Mouse (Mus musculus) neural tube, embryonic 14.5 days (tissue): Measurements from ENCODE around the gene Tnpo1. TPM values are rescaled to one million over a fixed set of nuclear protein-coding genes. Genes with fewer than 3 reads are reported as not detected.

Experiments used
- ATAC-seq: fragments of 200-750 bp; cut with Nextera tagmentation; 2 replicates; pipeline ENCODE4 v1.8.0; 2017; ENCODE audit warnings: low read depth, mild to moderate bottlenecking, moderate TSS enrichment, moderate library complexity
- H3K27ac ChIP-seq: fragments of 300-500 bp; sonication (generic); 2 replicates; pipeline ENCODE4 v1.5.1; 2014; ENCODE audit warnings: low read depth, mild to moderate bottlenecking, control low read depth, low read length, moderate library complexity, mixed read lengths
- H3K27me3 ChIP-seq: fragments of 300-500 bp; sonication (generic); 2 replicates; pipeline ENCODE4 v1.6.1; 2014; ENCODE audit warnings: low read length; ENCODE audit not compliant: control insufficient read depth, insufficient read depth
- H3K36me3 ChIP-seq: fragments of 300-500 bp; sonication (generic); 2 replicates; pipeline ENCODE4 v1.6.1; 2014; ENCODE audit warnings: low read length, mixed read lengths; ENCODE audit not compliant: control insufficient read depth, insufficient read depth
- H3K4me1 ChIP-seq: fragments of 300-500 bp; sonication (generic); 2 replicates; pipeline ENCODE4 v1.6.1; 2014; ENCODE audit warnings: low read length; ENCODE audit not compliant: control insufficient read depth, insufficient read depth
- H3K4me2 ChIP-seq: fragments of 300-500 bp; sonication (generic); 2 replicates; pipeline ENCODE4 v1.6.1; 2014; ENCODE audit warnings: mild to moderate bottlenecking, low read depth, low read length, control low read depth
- H3K4me3 ChIP-seq: fragments of 300-500 bp; sonication (generic); 2 replicates; pipeline ENCODE4 v1.5.1; 2014; ENCODE audit warnings: low read depth, low read length, control low read depth, mixed read lengths
- H3K9ac ChIP-seq: fragments of 300-500 bp; sonication (generic); replicated peaks from 2 replicates; pipeline ENCODE4 v1.6.1; 2014; ENCODE audit warnings: low read depth, mild to moderate bottlenecking, control low read depth, low read length, mixed read lengths
- H3K9me3 ChIP-seq: fragments of 300-500 bp; sonication (generic); 2 replicates; pipeline ENCODE4 v1.6.1; 2016; ENCODE audit warnings: low read length; ENCODE audit not compliant: control insufficient read depth
- WGBS: fragments of 180-500 bp; shearing (Covaris S2); extraction: QIAGEN DNeasy Blood & Tissue Kit; methylation state at CpG from one replicate; pipeline ENCODE4 v1.1.7; 2014; 5-methylcytosine and 5-hydroxymethylcytosine counted together
- polyA plus RNA-seq: library from polyadenylated mRNA; unstranded; fragments of >200 nt; fragmentation: Nextera tagmentation; extraction: Ambion mirVana; gene quantifications from 2 replicates; pipeline ENCODE4 v1.2.1, GENCODE M21; 2014

The Tnpo1 gene
- polyA plus RNA-seq, 1 experiment from 2014 or later: 63.9 TPM

GRCm38 (mm10) chr13:98889211-98889610, 37.0 kb downstream of the Tnpo1 start:
- WGBS: 31% methylated on average over 11 of the region's 12 CpGs
- peaks cover 10% of the 10 kb centered on the region; the same call in 1 of the 2 replicates for H3K36me3 ChIP-seq
- H3K4me1 ChIP-seq: peaks cover 33% of the 10 kb centered on the region
- H3K27ac ChIP-seq: no peak overlapping the region
- ATAC-seq: no peak
- no peaks in the 10 kb centered on the region for H3K27me3 ChIP-seq
- no peak overlapping the region for H3K4me2 ChIP-seq
- no peaks in the 10 kb centered on the region for H3K9me3 ChIP-seq
- no peak overlapping the region for H3K9ac ChIP-seq
- H3K4me3 ChIP-seq: no peak overlapping the region

- 84% methylated on average over 5 of the region's 5 CpGs for WGBS
- H3K9me3 ChIP-seq: no peaks in the 10 kb centered on the region
- ATAC-seq: no peak
- no peak overlapping the region for H3K9ac ChIP-seq
- peaks cover under 1% of the 10 kb centered on the region; the same call in 1 of the 2 replicates for H3K4me1 ChIP-seq
- H3K4me3 ChIP-seq: no peak overlapping the region
- no peak overlapping the region for H3K4me2 ChIP-seq
- peaks cover 33% of the 10 kb centered on the region for H3K36me3 ChIP-seq
- H3K27me3 ChIP-seq: no peaks in the 10 kb centered on the region
- H3K27ac ChIP-seq: no peak overlapping the region
Measured at GRCm38 (mm10) chr13:98883774-98884173, 42.4 kb downstream of the Tnpo1 start.

- Histone ChIP-seq H3K36me3 (peaks cover 42% of the 10 kb centered on the region), H3K27ac (no peak overlapping the region)
Measured at GRCm38 (mm10) chr13:98881991-98882390, 44.2 kb downstream of the Tnpo1 start.

GRCm38 (mm10) chr13:98880336-98880735, 45.8 kb downstream of the Tnpo1 start:
- H3K36me3 ChIP-seq: peaks cover 34% of the 10 kb centered on the region; the same call in 1 of the 2 replicates
- no peak for ATAC-seq
- 68% methylated on average over 2 of the region's 2 CpGs for WGBS
- H3K4me1 ChIP-seq: no peaks in the 10 kb centered on the region
- H3K27ac ChIP-seq: no peak overlapping the region
- H3K9ac ChIP-seq: no peak overlapping the region
- no peak overlapping the region for H3K4me3 ChIP-seq
- H3K27me3 ChIP-seq: no peaks in the 10 kb centered on the region
- H3K9me3 ChIP-seq: no peaks in the 10 kb centered on the region
- H3K4me2 ChIP-seq: no peak overlapping the region

More at GRCm38 (mm10) chr13:98881991-98882390, 44.2 kb downstream of the Tnpo1 start:
- Histone ChIP-seq H3K4me3 (no peak overlapping the region), H3K4me2 (no peak overlapping the region), H3K9ac (no peak overlapping the region), H3K4me1 (no peaks in the 10 kb centered on the region), H3K9me3 (no peaks in the 10 kb centered on the region), H3K27me3 (no peaks in the 10 kb centered on the region)
- no peak for ATAC-seq
- 85% methylated on average over 1 of the region's 1 CpGs for WGBS

- no peak overlapping the region for H3K4me2 ChIP-seq
- no peaks in the 10 kb centered on the region for H3K9me3 ChIP-seq
- WGBS: 95% methylated on average over 6 of the region's 6 CpGs
- H3K36me3 ChIP-seq: peaks cover 34% of the 10 kb centered on the region; the same call in 1 of the 2 replicates
- H3K4me3 ChIP-seq: no peak overlapping the region
- H3K27ac ChIP-seq: no peak overlapping the region
- ATAC-seq: no peak
- no peak overlapping the region for H3K9ac ChIP-seq
- H3K4me1 ChIP-seq: no peaks in the 10 kb centered on the region
- H3K27me3 ChIP-seq: no peaks in the 10 kb centered on the region
Measured at GRCm38 (mm10) chr13:98879422-98879821, 46.8 kb downstream of the Tnpo1 start.

- ATAC-seq: no peak
- no peaks in the 10 kb centered on the region for H3K9me3 ChIP-seq
- H3K4me2 ChIP-seq: no peak overlapping the region
- H3K4me1 ChIP-seq: no peaks in the 10 kb centered on the region
- WGBS: 86% methylated on average over 2 of the region's 2 CpGs
- H3K9ac ChIP-seq: no peak overlapping the region
- peaks cover 21% of the 10 kb centered on the region; the same call in 1 of the 2 replicates for H3K36me3 ChIP-seq
- H3K27ac ChIP-seq: no peak overlapping the region
- no peak overlapping the region for H3K4me3 ChIP-seq
- no peaks in the 10 kb centered on the region for H3K27me3 ChIP-seq
Measured at GRCm38 (mm10) chr13:98877165-98877564, 49.0 kb downstream of the Tnpo1 start.

- no peak for ATAC-seq
- Histone ChIP-seq H3K36me3 (peaks cover 36% of the 10 kb centered on the region), H3K9me3 (no peaks in the 10 kb centered on the region), H3K4me3 (no peak overlapping the region), H3K4me2 (no peak overlapping the region), H3K9ac (no peak overlapping the region), H3K27me3 (no peaks in the 10 kb centered on the region), H3K27ac (no peak overlapping the region), H3K4me1 (no peaks in the 10 kb centered on the region)
- WGBS: 89% methylated on average over 3 of the region's 3 CpGs
Measured at GRCm38 (mm10) chr13:98874727-98875126, 51.5 kb downstream of the Tnpo1 start.

- Histone ChIP-seq H3K4me2 (no peak overlapping the region), H3K27ac (no peak overlapping the region), H3K36me3 (peaks cover 39% of the 10 kb centered on the region), H3K27me3 (no peaks in the 10 kb centered on the region), H3K9me3 (no peaks in the 10 kb centered on the region), H3K9ac (no peak overlapping the region), H3K4me1 (no peaks in the 10 kb centered on the region), H3K4me3 (no peak overlapping the region)
- ATAC-seq: no peak
- WGBS: 68% methylated on average over 7 of the region's 7 CpGs
Measured at GRCm38 (mm10) chr13:98872273-98872847, 53.8 kb downstream of the Tnpo1 start.

- WGBS: 87% methylated on average over 1 of the region's 1 CpGs
- no peak overlapping the region for H3K9ac ChIP-seq
- H3K36me3 ChIP-seq: peaks cover 40% of the 10 kb centered on the region
- H3K4me2 ChIP-seq: no peak overlapping the region
- no peak overlapping the region for H3K27ac ChIP-seq
- no peak for ATAC-seq
- no peaks in the 10 kb centered on the region for H3K4me1 ChIP-seq
- no peak overlapping the region for H3K4me3 ChIP-seq
- no peaks in the 10 kb centered on the region for H3K27me3 ChIP-seq
- no peaks in the 10 kb centered on the region for H3K9me3 ChIP-seq
Measured at GRCm38 (mm10) chr13:98871263-98871662, 54.9 kb downstream of the Tnpo1 start.
